ENCODE assay signal across 17 mouse cellular contexts in the genomic region with DNA sequence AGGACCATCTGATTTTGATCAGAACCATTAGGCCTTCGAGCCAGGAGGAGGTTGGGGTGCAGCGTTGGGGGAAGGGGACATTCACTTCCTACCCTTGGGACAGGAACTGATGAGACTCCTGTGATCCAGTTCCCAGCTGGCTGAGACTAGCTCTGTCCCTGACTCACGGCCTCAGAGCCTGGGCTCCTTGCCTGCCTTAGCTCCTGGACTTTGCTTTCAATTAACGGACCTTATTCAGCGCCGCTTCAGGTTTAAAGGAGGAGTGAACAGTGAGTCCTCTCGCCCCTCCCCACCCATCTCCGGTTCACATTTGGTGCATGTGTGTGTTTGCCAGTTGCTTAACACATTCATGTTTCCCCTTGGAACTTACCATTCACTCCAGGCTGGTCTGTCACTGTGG. TPM values are rescaled to one million over a fixed set of nuclear protein-coding genes. Genes with fewer than 3 reads are reported as not detected.
DNase-seq lines count a peak whose midpoint lies in the region; ATAC-seq and TF ChIP-seq lines count a peak whose summit lies in the region.
"Had no signal": no experiment of that assay in that cellular context is flagged by ENCODE, and none has a peak within 500 bp of the region (broad histone marks: within the 10 kb centered on the region; RNA-seq: fewer than 3 reads in every experiment).

No protein-coding gene starts in this region.

- TF ChIP-seq EP300 in stomach, postnatal 0 days (optimal IDR thresholded peaks at IDR 0.05), result no peak

- no peak overlapping the region for H3K9ac ChIP-seq in stomach, embryonic 14.5 days (replicated peaks; ENCODE audit: low read depth, low read length)
- H3K9ac ChIP-seq in stomach, postnatal 0 days (ENCODE audit: low read length), result no peak overlapping the region
- no peak overlapping the region for H3K9ac ChIP-seq in limb, embryonic 14.5 days (ENCODE audit: low read depth, low read length, severe bottlenecking)
- H3K9ac ChIP-seq: forebrain, embryonic 13.5 days; liver, embryonic 15.5 days had no signal

- TF ChIP-seq CTCF in stomach, postnatal 0 days (IDR thresholded peaks at IDR 0.05; ENCODE audit: low read depth), result no peak

- peak overlapping the region; percentile 71; the same call in 1 of the 2 replicates for H3K27ac ChIP-seq in stomach, embryonic 14.5 days (ENCODE audit: low read length)
- no peak overlapping the region for H3K27ac ChIP-seq in stomach, postnatal 0 days (replicated peaks)
- no peak overlapping the region for H3K27ac ChIP-seq in limb, embryonic 14.5 days (replicated peaks; ENCODE audit: low read depth, low read length)
- H3K27ac ChIP-seq: forebrain, embryonic 13.5 days; liver, embryonic 15.5 days had no signal

- ATAC-seq in stomach, embryonic 14.5 days (ENCODE audit: insufficient number of reproducible peaks, insufficient read depth, low FRiP score, low read depth), result no peak
- ATAC-seq in stomach, postnatal 0 days (ENCODE audit: low FRiP score, low TSS enrichment), result no peak
- ATAC-seq in limb, embryonic 14.5 days (ENCODE audit: low FRiP score, low read depth), result no peak
- ATAC-seq: activated CD4-positive, CD25-positive, alpha-beta regulatory T cell, adult 4 months; forebrain, embryonic 13.5 days had no signal

- peaks cover 44% of the 10 kb centered on the region for H3K4me1 ChIP-seq in stomach, embryonic 14.5 days (ENCODE audit: control insufficient read depth, insufficient read depth, low read length)
- H3K4me1 ChIP-seq in stomach, postnatal 0 days (replicated peaks; ENCODE audit: control insufficient read depth, insufficient read depth), result no peaks in the 10 kb centered on the region
- H3K4me1 ChIP-seq in limb, embryonic 14.5 days (ENCODE audit: control insufficient read depth, insufficient read depth, low read length), result peaks cover 4% of the 10 kb centered on the region; the same call in 1 of the 2 replicates
- H3K4me1 ChIP-seq: liver, embryonic 15.5 days; megakaryocyte, embryonic 14.5 days had no signal

- no peaks in the 10 kb centered on the region for H3K36me3 ChIP-seq in stomach, embryonic 14.5 days (ENCODE audit: control insufficient read depth, insufficient read depth, low read length)
- no peaks in the 10 kb centered on the region for H3K36me3 ChIP-seq in stomach, postnatal 0 days (ENCODE audit: control insufficient read depth, insufficient read depth, low read length)
- H3K36me3 ChIP-seq in limb, embryonic 14.5 days (ENCODE audit: control insufficient read depth, insufficient read depth, low read length), result no peaks in the 10 kb centered on the region
- H3K36me3 ChIP-seq: liver, embryonic 15.5 days had no signal

- no peaks in the 10 kb centered on the region for H3K27me3 ChIP-seq in stomach, embryonic 14.5 days (ENCODE audit: control insufficient read depth, insufficient read depth, low read length)
- H3K27me3 ChIP-seq in stomach, postnatal 0 days (ENCODE audit: control insufficient read depth, insufficient read depth, low read length), result no peaks in the 10 kb centered on the region
- no peaks in the 10 kb centered on the region for H3K27me3 ChIP-seq in limb, embryonic 14.5 days (ENCODE audit: control insufficient read depth, insufficient read depth, low read length)
- H3K27me3 ChIP-seq: CH12.LX; forebrain, embryonic 13.5 days; liver, embryonic 15.5 days had no signal

- WGBS in stomach, embryonic 14.5 days, result 67% methylated on average over 8 of the region's 8 CpGs
- WGBS in stomach, postnatal 0 days, result 68% methylated on average over 8 of the region's 8 CpGs
- 45% methylated on average over 8 of the region's 8 CpGs for WGBS in limb, embryonic 14.5 days

- no peak for TF ChIP-seq POLR2A in limb, embryonic 14.5 days (IDR thresholded peaks at IDR 0.05; ENCODE audit: borderline replicate concordance, extremely low read depth, insufficient read depth, insufficient read length)

- no peak overlapping the region for H3K4me2 ChIP-seq in stomach, embryonic 14.5 days (replicated peaks; ENCODE audit: low read depth, low read length)
- H3K4me2 ChIP-seq in stomach, postnatal 0 days (replicated peaks; ENCODE audit: low read depth), result no peak overlapping the region
- H3K4me2 ChIP-seq in limb, embryonic 14.5 days (replicated peaks; ENCODE audit: low read depth, low read length, severe bottlenecking), result no peak overlapping the region
- H3K4me2 ChIP-seq: forebrain, embryonic 13.5 days; liver, embryonic 15.5 days had no signal

- H3K4me3 ChIP-seq in stomach, embryonic 14.5 days (ENCODE audit: low read depth, low read length), result no peak overlapping the region
- no peak overlapping the region for H3K4me3 ChIP-seq in stomach, postnatal 0 days (ENCODE audit: low read depth, low read length)
- no peak overlapping the region for H3K4me3 ChIP-seq in limb, embryonic 14.5 days (replicated peaks; ENCODE audit: low read length)
- H3K4me3 ChIP-seq: forebrain, embryonic 13.5 days; liver, embryonic 15.5 days had no signal

- no peaks in the 10 kb centered on the region for H3K9me3 ChIP-seq in stomach, embryonic 14.5 days (ENCODE audit: control insufficient read depth, low read depth, low read length)
- H3K9me3 ChIP-seq in stomach, postnatal 0 days (ENCODE audit: control insufficient read depth, low read length), result no peaks in the 10 kb centered on the region
- no peaks in the 10 kb centered on the region for H3K9me3 ChIP-seq in limb, embryonic 14.5 days (ENCODE audit: control insufficient read depth, low read length)
- H3K9me3 ChIP-seq: forebrain, embryonic 13.5 days; liver, embryonic 15.5 days had no signal

- intact Hi-C loops in left cerebral cortex, postnatal 4 days (cut with DNase I), result no loop called here

- DNase-seq in stomach, postnatal 0 days (ENCODE audit: low spot score), result no peak
- DNase-seq in heart, adult 8-10 months (ENCODE audit: low spot score), result peak; percentile 12
- peak; percentile 77 for DNase-seq in kidney, adult 11 months
- peak; percentile 12 for DNase-seq in limb, embryonic 14.5 days (ENCODE audit: low spot score)
- DNase-seq in left cerebral cortex, adult 9 months (ENCODE audit: low spot score in 2 of 2), result no peak
- DNase-seq in layer of hippocampus, adult 11-12 months (ENCODE audit: low spot score), result no peak
- no peak for DNase-seq in left cerebral cortex, postnatal 4 days
- DNase-seq: layer of hippocampus, adult 9-11 months; thymus, postnatal 14 days had no signal

RNA-seq across cellular contexts. Expression of gene Tcp10a, which starts 53.9 kb away (rescaled TPM):
- not detected in 2 replicates for polyA plus RNA-seq in stomach, embryonic 14.5 days (2014; fragmentation: Nextera tagmentation; extraction: Ambion mirVana)
- polyA plus RNA-seq in stomach, postnatal 0 days (2015; fragmentation: Nextera tagmentation; extraction: Ambion mirVana), result 0.06 TPM in 1 of 2 replicates, not detected in the other
- not detected for total RNA-seq in heart, adult 8-10 months (2022)
- not detected in 2 replicates for polyA plus RNA-seq in limb, embryonic 14.5 days (2012; rRNA removed)
- not detected in 2 replicates for polyA plus RNA-seq in limb, embryonic 14.5 days (2014; fragmentation: Nextera tagmentation; extraction: Ambion mirVana)
- not detected for total RNA-seq in left cerebral cortex, postnatal 4 days (2021)
- total RNA-seq: CH12.LX; hematopoietic stem cell, adult 5-6 weeks had no signal
- polyA plus RNA-seq: activated CD4-positive, CD25-positive, alpha-beta regulatory T cell, adult 4 months; forebrain, embryonic 13.5 days; liver, embryonic 15.5 days; neural tube, embryonic 11.5 days had no signal

Comparison
In these comparisons a context has a peak if more than half of its experiments do, and no peak if none do; other contexts are left out.
1. DNase-seq: peak in heart, adult 8-10 months (single experiment), kidney, adult 11 months (single experiment) and limb, embryonic 14.5 days (single experiment); none in stomach, postnatal 0 days (single experiment), left cerebral cortex, adult 9 months (0 of 2), layer of hippocampus, adult 11-12 months (single experiment) and left cerebral cortex, postnatal 4 days (single experiment).